Mouse (Mus musculus): ENCODE measurements around the gene Sgms1.

DNA sequence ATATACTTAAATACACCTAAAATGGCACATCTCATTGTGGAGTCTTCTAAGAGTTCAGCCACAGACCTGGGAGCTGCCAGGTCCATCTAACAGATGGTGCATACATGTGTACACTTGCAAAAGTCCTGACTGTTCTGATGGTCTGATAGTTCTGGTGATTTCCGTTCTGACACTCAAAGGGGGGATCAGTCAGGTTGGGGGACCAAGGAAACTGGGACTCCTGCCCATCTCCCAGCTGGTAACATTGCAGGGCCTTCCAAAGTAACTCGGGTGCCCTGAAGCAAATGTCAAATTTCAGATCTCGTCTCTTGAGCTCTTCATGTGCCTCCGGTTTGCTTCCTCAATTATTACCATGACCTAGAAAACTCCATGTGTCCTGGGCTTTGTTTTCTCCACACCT is 13.5 kb downstream of the Sgms1 start:
- no peak for TF ChIP-seq EP300 (IDR thresholded peaks at IDR 0.05; ENCODE audit: insufficient read depth, low read depth, low read length)
- no peak for TF ChIP-seq CTCF (IDR thresholded peaks at IDR 0.05)

Measured in heart, adult 2 months (tissue).